Mouse (Mus musculus) E14TG2a.4 (cell line): ENCODE results near the gene Traf6.

ENCODE experiments used
- CTCF ChIP-seq: conservative IDR thresholded peaks from 2 replicates; pipeline ENCODE4 v1.5.1; 2014; ENCODE audit warnings: low read length
- NANOG ChIP-seq: IDR thresholded peaks from 2 replicates; pipeline ENCODE4 v1.6.1; 2014; ENCODE audit warnings: borderline replicate concordance, low read length, mixed read lengths
- POU5F1 ChIP-seq: IDR thresholded peaks from 2 replicates; pipeline ENCODE4 v1.6.1; 2014; ENCODE audit warnings: low read length, borderline replicate concordance

DNA sequence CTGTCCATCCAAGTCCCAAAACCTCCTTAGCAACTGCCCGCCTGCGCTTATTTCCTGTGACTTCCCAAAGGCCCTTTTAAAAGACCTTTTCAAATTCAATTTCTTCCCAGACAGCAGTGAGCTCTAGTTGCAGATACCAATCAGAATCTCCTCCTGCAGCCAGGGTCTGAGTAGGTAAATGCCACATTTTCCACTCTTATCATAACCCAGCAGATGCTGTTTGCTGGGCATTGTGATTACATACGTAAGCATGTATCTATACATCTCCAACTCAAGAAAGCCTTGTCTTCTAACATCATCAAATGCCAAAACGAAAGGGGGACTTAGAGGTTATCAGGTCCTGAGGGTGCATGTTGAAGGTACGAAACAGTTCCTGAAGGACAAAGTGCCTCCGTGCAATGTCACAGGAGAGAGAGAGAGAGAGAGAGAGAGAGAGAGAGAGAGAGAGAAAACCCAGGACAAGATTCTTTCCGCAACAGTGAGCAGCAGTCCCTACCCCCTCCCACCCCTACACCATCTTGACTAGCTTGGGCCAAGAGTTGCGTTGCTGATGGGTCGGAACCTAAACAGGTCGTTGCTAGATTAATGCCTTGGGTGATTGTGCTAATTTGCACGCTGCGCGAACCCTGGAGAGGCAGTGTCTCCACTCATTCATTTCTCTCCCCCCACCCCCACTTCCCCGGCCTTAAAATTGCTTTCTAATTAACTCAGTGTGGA, 25.9 kb upstream of the Traf6 start:
- TF ChIP-seq CTCF: no peak
- TF ChIP-seq POU5F1: no peak
- no peak for TF ChIP-seq NANOG
